Mouse (Mus musculus): ENCODE data around the gene Rhox2g. TPM values are rescaled to one million over a fixed set of nuclear protein-coding genes. Genes with fewer than 3 reads are reported as not detected.

Gene Rhox2g
- not detected in 2 replicates for polyA plus RNA-seq (2015; fragmentation: Nextera tagmentation; extraction: Ambion mirVana)

DNA sequence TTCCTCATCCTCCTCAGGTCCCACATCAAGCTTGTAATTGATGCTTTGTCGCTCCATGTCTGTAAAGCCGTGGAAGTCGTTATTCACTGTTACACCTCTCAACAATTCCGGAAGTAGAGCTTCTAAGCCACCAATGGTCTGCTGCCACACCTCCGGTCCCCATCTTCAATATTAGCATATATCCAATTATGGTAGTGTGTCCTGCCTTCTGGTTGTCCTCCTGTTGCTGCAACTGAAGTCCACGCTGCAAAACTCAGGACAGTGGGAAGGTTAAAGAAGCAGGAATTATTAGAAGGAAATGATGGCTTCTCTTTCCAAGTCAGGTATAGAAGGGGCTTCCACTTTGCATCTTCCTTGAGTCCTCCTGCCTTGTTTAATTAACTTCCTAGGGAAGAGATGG lies at the start of gene Rhox2g:
TSS of gene Rhox2g (minus strand) at position 101 of the 400 bp plus-strand sequence.

GRCm38 (mm10) chrX:37673177-37673576 lies 29.9 kb upstream of the Rhox2g start, which contains the start of gene Rhox2h:
Rhox2h (minus strand) TSS chrX:37673277.

DNA sequence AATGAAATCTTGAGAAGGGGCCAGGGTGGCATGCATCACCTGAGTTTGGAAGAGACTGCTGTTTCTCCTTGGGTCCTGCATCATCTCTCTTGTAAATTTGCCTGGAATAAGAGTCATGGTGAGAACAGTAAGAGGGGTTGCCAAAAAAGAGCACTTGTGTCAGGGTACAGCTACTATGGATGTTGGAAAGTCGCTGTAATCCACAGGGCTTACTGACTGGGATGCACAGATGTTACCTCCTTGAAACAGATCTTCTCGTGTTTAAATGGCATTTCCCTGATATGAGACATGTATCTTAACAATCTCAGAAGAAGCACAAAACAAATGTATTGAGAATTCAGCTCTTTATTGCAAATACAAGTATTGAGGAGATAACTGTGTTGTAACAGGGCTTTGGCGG lies 25.4 kb upstream of the Rhox2g start, which contains the start of gene Rhox3h:
TSS of gene Rhox3h (minus strand) at position 101 of the 400 bp plus-strand sequence.

DNA sequence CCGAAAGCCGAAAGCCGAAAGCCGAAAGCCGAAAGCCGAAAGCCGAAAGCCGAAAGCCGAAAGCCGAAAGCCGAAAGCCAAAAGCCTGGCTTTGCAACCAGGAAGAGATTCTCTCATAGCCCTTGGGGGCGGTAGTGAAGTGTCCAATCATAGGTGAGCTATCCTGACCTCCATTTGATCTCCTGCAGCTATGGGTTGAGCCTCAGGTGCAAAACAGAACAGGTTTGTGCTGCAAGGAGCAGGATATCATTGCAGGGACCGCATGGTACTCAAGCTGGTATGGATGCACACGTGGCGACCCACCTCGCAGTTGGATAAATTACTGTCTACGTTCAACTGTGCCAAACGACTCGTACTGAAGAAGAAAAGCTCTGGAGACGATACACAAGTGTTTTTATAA lies 8.0 kb upstream of the Rhox2g start, which contains the start of gene Rhox4g:
TSS of gene Rhox4g (minus strand) at position 101 of the 400 bp plus-strand sequence.

DNA sequence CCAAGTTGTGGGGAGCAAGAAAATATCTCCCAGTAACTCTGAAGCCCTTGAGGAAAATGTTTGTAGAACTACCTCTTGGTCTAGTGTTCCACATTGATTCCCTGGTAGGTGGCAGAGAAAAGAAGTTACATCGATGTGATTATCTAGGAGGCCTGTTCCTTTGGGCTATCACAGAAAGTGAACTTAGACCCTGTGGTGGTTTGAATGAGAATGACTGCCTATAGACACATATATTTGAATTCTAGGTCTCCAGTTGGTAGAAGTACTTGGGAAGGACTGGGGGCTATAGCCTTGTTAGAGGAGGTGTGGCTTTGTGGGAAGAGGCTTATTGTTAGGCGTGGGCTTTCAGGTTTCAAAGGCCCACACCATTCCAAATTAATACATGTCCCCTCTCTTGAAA lies 14.8 kb downstream of the Rhox2g start, which contains the start of gene Rhox3g:
TSS of gene Rhox3g (minus strand) at position 101 of the 400 bp plus-strand sequence.

DNA sequence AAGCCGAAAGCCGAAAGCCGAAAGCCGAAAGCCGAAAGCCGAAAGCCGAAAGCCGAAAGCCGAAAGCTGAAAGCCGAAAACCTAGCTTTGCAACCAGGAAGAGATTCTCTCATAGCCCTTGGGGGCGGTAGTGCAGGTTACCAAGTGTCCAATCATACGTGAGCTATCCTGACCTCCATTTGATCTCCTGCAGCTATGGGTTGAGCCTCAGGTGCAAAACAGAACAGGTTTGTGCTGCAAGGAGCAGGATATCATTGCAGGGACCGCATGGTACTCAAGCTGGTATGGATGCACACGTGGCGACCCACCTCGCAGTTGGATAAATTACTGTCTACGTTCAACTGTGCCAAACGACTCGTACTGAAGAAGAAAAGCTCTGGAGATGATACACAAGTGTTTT lies 35.7 kb downstream of the Rhox2g start, which contains the start of gene Rhox4f:
TSS of gene Rhox4f (minus strand) at position 101 of the 400 bp plus-strand sequence.

Other genes with a start within 250 kb of the Rhox2g start
- gene Rhox2b, start 231.4 kb downstream of the Rhox2g start, polyA plus RNA-seq (2015; fragmentation: Nextera tagmentation; extraction: Ambion mirVana) = not detected in 2 replicates
- not detected in 2 replicates for gene Rhox4b, start 211.0 kb downstream of the Rhox2g start, polyA plus RNA-seq (2015; fragmentation: Nextera tagmentation; extraction: Ambion mirVana)
- 0.21 TPM in 1 of 2 replicates, not detected in the other for gene Rhox2c, start 189.8 kb downstream of the Rhox2g start, polyA plus RNA-seq (2015; fragmentation: Nextera tagmentation; extraction: Ambion mirVana)
- 0.63 and 1.1 TPM in 2 replicates for gene Rhox3c, start 184.9 kb downstream of the Rhox2g start, polyA plus RNA-seq (2015; fragmentation: Nextera tagmentation; extraction: Ambion mirVana)
- not detected in 2 replicates for gene Rhox4c, start 163.1 kb downstream of the Rhox2g start, polyA plus RNA-seq (2015; fragmentation: Nextera tagmentation; extraction: Ambion mirVana)
- not detected in 2 replicates for gene Rhox2d, start 150.0 kb downstream of the Rhox2g start, polyA plus RNA-seq (2015; fragmentation: Nextera tagmentation; extraction: Ambion mirVana)
- not detected in 2 replicates for gene Rhox4d, start 129.1 kb downstream of the Rhox2g start, polyA plus RNA-seq (2015; fragmentation: Nextera tagmentation; extraction: Ambion mirVana)
- gene Rhox2e, start 113.0 kb downstream of the Rhox2g start, polyA plus RNA-seq (2015; fragmentation: Nextera tagmentation; extraction: Ambion mirVana) = not detected in 2 replicates
- 0.35 and 0.41 TPM in 2 replicates for gene Rhox3e, start 101.5 kb downstream of the Rhox2g start, polyA plus RNA-seq (2015; fragmentation: Nextera tagmentation; extraction: Ambion mirVana)
- gene Rhox4e, start 86.1 kb downstream of the Rhox2g start, polyA plus RNA-seq (2015; fragmentation: Nextera tagmentation; extraction: Ambion mirVana) = not detected in 2 replicates
- not detected in 2 replicates for gene Rhox2f, start 72.1 kb downstream of the Rhox2g start, polyA plus RNA-seq (2015; fragmentation: Nextera tagmentation; extraction: Ambion mirVana)
- 0.18 and 0.67 TPM in 2 replicates for gene Rhox3f, start 62.5 kb downstream of the Rhox2g start, polyA plus RNA-seq (2015; fragmentation: Nextera tagmentation; extraction: Ambion mirVana)
- not detected in 2 replicates for gene Rhox4f, start 35.8 kb downstream of the Rhox2g start, polyA plus RNA-seq (2015; fragmentation: Nextera tagmentation; extraction: Ambion mirVana)
- not detected in 2 replicates for gene Rhox3g, start 14.9 kb downstream of the Rhox2g start, polyA plus RNA-seq (2015; fragmentation: Nextera tagmentation; extraction: Ambion mirVana)
- gene Rhox4g, start 7.9 kb upstream of the Rhox2g start, polyA plus RNA-seq (2015; fragmentation: Nextera tagmentation; extraction: Ambion mirVana) = not detected in 2 replicates
- gene Rhox3h, start 25.3 kb upstream of the Rhox2g start, polyA plus RNA-seq (2015; fragmentation: Nextera tagmentation; extraction: Ambion mirVana) = 0.16 TPM in 1 of 2 replicates, not detected in the other
- not detected in 2 replicates for gene Rhox2h, start 29.8 kb upstream of the Rhox2g start, polyA plus RNA-seq (2015; fragmentation: Nextera tagmentation; extraction: Ambion mirVana)
- gene Rhox5, start 161.4 kb upstream of the Rhox2g start, polyA plus RNA-seq (2015; fragmentation: Nextera tagmentation; extraction: Ambion mirVana) = 0.24 TPM in 2 replicates
- not detected in 2 replicates for gene Rhox6, start 183.4 kb upstream of the Rhox2g start, polyA plus RNA-seq (2015; fragmentation: Nextera tagmentation; extraction: Ambion mirVana)
- gene Rhox7a, start 188.2 kb upstream of the Rhox2g start, polyA plus RNA-seq (2015; fragmentation: Nextera tagmentation; extraction: Ambion mirVana) = not detected in 2 replicates
- gene Rhox8, start 235.5 kb upstream of the Rhox2g start, polyA plus RNA-seq (2015; fragmentation: Nextera tagmentation; extraction: Ambion mirVana) = not detected in 2 replicates

All from skeletal muscle tissue, postnatal 0 days (tissue).